Mouse (Mus musculus) gastrocnemius, postnatal 25 days (tissue): ENCODE measurements at regions not wholly inside any gene's neighbourhood (a gene's known extent, or its start where the extent isn't known, plus 50 kb on each side); places are given as distances from the start of the nearest gene placed in this dataset.
A peak's percentile ranks its signal among the peaks of the same experiment; 100 is the strongest.

ENCODE experiments used
- DNase-seq: peaks from one replicate; pipeline ENCODE4 v3.0.0; 2022

GRCm38 (mm10) chr7:72742376-72742775 is 436.0 kb upstream of the Mctp2 start:
- no peak for DNase-seq

GRCm38 (mm10) chr7:72751501-72751917 is 445.1 kb upstream of the Mctp2 start:
- peak; percentile 41 for DNase-seq

DNA sequence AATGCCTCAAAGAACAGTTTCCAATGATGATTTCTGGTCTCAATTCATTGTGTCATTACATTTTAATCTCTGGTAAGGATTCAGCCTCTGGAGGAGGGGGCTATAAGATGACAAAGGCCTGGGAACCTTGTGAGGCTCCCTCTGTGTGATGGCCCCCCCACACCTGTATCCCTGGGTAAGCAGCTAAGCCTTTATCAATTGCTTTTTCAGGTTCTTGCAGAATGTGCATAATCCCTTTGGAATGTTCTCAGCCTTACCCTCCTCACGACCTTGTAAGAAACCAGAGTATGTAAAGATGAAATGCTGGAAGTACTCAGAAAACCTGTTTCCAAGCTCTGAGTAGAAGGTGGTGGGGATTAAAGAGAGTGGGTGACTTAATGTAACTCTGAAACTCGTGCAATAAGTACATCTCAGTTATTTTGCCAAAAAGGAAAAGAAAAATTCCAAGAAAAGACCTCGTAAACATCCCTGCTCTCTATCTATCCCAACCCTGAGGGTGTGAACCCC is 446.7 kb upstream of the Mctp2 start:
- DNase-seq: no peak

GRCm38 (mm10) chr7:72762711-72763110 is 456.3 kb upstream of the Mctp2 start:
- DNase-seq: no peak

- no peak for DNase-seq
Measured at GRCm38 (mm10) chr7:72768705-72769104, 462.3 kb upstream of the Mctp2 start.

DNA sequence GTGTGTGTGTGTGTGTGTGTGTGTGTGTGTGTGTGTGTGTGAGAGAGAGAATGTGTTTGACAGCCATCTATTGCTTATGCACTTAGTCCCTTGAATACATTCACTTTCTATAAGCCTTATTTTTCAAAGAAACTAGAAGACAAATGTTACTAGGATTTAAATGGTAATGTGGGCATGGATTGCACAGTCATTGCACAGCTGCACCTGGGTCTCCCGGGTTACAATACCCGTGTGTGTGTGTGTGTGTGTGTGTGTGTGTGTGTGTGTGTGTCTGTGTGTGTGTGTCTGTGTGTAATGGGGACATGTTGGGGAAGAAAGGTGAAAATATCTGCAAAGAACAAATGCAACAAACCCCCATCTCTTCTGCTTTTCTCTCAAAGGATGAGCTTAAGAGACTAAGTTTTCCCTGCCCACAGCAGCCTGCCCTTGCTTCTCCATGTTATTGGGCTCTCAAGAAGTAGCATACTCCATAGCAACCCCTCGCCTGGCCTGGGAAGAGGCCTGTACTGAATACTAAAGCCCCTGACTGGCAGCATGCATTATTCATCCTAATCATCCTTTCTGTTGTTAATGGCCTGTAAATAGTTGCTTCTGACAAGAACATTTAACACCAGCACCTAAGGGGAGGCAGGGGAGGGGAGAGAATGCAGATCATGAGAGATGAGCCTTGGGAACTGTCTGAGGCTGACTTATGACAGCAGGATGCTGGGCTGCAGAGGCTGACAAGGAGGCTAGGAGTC is 467.8 kb upstream of the Mctp2 start:
- DNase-seq: no peak

- no peak for DNase-seq
Measured at GRCm38 (mm10) chr7:72774771-72775119, 468.3 kb upstream of the Mctp2 start.

DNA sequence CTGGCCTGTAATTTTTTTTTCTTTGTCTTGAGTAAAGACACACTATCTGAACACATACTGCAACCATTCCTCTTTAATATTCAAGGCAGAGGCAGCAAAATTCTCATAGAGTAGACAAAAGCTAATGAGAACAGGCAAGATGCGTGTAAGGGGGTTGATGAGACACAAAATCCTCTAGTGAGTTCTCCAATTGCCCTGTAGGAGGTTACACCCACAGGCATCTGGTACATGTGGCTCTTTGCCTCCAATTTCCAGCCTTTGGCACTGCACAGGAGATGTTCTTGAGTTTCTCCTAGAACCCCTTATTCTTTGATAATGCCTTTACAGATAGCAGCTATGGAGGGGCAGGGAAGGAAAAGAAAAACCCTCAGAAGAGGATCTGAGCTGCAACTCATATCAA is 480.9 kb upstream of the Mctp2 start:
- no peak for DNase-seq

- no peak for DNase-seq
Measured at GRCm38 (mm10) chr7:72788261-72788660, 481.9 kb upstream of the Mctp2 start.

- DNase-seq: no peak
Measured at GRCm38 (mm10) chr7:72822142-72822541, 515.7 kb upstream of the Mctp2 start.

DNA sequence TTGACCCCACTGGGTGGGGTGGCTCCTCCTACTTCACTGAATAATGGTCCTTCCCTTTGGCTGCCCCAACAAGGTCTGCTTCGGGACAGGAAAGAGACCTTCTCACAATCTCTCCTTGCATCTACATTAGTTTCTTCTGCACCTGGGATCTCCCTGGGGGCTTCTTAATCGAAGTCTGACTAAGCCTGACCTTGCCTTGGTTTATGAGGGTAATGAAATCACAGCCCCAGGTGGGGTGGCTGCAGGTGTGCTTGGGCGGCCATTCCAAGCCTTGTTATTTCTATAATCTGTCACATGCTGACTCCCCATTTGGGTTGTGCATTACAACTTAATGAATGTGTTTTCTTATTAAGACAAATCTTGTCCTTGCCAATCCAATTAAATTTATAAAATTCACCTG is 520.2 kb upstream of the Mctp2 start:
- DNase-seq: no peak

GRCm38 (mm10) chr7:72835423-72835822 is 529.0 kb upstream of the Mctp2 start:
- DNase-seq: no peak

DNA sequence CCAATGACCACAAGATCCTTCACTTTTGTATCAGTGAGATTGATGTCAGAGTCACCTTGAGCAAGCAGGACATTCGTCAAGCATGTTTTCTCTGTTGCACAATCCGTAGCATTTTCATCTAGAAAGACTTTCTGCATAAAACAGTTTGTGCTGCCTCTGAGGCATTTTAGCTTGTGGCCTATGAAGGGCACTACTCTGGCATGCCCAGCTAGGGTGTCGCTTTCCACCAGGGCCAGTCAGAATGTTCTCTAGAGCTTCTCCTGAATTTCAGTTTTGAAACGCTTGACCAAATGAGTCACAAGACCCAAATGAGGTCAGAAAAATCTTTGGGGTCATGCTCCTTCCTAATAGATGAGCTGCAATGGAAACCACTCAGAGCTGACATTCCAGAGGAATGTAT is 529.6 kb upstream of the Mctp2 start:
- DNase-seq: no peak

DNA sequence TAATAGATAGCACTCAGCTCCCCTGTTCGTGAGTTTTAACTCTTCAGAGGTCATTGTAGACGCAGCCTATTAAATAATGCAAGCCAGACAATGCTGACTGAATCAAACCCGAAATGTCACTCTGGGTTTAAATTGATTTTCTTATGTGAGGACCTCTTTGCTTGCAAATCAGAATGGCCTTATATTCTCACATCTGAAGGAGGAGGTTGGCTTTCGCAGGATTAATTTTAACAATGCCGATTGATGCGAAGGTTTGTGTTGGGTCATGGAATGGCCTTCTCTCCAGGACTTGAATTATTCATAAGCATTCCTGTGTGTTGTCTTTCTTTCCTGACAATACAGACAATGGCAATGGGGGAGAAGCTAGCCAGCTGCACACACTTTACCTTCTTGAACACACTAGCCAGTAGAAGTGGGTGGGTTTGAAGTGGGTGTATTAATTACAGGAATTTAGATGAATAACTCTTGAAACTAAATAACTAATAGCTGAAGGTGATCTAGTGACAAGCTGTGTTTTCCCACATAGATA is 530.1 kb upstream of the Mctp2 start:
- no peak for DNase-seq

DNA sequence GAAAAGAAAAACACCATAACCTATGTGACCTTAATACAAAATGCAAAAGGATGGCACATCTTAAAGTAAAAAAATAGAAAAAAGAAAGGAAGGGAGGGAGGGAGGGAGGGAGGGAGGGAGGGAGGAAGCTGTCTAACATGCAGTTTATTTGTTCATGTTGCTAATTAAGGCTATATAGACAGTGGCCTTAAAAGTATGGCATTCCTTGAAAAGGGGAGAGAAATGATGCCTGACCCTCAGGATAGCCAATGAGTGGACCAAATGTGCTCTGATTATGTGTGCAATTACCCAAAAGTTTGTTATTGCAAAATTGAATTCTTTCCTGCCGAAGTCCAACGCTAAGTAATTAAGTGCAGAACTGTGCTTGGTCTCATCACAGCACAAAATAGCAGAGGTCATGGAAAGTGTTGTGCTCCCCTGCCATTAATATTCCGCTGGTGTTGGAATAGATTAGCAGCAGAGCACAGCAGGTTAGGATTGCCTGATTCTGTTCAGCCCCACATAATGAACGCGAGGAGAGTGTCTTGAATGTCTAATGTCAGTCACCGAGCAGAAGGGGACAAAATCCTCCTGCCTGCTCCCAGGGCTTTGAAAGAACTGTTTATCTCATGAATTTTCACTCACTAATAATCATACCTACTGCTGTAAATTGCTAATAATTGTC is 531.7 kb upstream of the Mctp2 start:
- DNase-seq: no peak

GRCm38 (mm10) chr7:72851346-72851745 is 524.0 kb upstream of the Rgma start:
- no peak for DNase-seq

DNA sequence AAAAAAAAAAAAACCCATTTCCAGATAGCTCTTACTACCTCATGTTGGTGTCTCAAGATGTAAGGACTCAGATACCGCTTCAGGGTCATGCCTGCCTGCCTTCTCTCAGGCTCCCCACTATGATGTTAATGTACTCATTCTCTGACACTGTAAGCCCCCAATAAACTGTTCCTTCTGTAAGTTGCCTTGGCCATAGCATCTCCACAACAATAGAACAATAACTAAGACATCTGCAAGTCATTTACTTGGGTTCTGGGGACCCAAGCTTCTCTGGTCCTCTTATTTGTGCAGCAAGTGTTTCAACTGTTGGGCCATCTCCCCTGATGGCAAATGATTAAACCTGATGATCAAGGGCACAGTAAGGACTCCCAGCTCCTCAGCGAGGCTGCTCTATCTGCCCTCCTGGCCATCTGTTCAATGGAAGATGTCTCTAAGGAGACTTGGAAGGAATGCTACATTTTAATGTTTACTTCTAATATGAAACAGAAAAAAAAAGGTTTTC is 520.8 kb upstream of the Rgma start:
- no peak for DNase-seq

DNA sequence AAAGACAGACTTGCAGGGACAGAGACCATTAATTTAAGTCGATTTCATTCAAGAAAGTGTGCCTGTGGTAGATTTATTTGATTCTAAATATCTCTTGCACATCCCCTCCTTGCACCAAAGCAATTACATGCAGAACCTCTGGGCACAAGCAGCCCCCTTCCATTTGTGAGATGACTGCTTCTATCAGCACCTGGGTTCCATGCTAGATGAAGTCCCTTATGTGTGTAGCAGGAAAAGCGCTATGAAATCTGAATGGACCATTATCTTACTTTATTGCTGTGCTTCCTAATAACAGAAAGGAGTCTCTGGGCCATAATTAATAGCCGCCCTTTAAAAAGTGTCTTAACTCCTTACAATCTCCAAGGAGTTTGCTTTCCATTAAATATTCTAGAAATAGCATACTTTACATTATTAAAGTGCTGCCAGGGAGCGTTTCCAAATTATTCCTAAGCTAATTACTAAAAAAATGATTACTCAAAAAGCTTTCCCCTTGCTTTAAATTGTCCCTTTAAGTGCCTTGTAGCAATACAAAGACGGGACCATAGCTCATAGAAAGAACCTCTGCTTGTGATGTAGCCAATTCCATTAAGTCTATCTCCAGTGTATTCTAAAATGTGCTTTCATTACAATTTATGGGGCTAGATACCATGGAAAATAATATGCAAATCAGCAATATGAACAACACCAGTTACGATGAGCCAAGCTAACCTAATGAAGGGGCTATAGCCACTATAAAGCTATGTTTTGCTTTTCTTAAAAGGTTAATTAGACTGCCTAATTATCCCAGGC is 508.1 kb upstream of the Rgma start:
- DNase-seq: no peak

DNA sequence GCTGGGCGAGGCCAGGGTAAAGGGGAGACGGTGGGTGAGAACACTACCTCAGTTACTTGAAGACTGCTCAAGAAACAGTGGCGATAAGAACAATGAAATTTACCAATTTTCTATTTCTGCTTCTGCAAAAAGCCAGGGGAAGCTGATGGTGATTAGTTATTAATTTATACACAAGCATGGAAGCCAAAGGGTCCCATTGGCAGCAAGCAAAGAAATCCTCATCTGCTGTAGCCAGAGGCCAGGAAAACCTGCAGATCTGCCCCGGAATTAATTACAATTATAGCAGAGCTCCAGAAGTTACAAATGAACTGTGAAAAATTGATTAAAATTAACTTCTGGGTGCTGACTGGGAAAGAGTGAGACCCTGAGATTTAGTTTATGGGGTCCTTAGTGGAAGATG is 506.2 kb upstream of the Rgma start:
- no peak for DNase-seq

GRCm38 (mm10) chr7:72900816-72901215 is 474.5 kb upstream of the Rgma start:
- DNase-seq: no peak

- DNase-seq: no peak
Measured at GRCm38 (mm10) chr7:72905891-72906290, 469.4 kb upstream of the Rgma start.

DNA sequence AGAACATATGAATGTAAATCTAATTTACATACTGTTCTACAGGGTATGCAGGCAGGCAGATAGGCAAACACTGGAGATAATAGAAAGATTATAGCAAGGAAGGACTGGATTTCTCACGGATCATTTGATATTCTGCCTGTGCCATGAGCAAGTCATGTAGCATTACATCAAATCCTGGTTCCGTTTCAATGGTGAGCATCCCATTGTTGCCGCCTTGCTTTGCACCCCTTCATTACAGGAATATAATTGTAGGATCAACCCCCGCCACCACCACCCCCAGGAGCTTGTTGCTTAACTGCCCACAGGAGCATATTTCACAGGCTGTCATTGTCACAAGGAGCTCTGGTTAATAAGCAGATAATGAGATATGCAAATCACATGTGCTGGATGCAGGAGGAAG is 468.8 kb upstream of the Rgma start:
- DNase-seq: no peak
